Mouse (Mus musculus) mesoderm, embryonic 11.5 days (tissue): ENCODE data around the gene Serpinb1a.
"Not testable (repeated sequence)": the region's sequence is repeated elsewhere in the genome, so short reads cannot be mapped to it uniquely, and the experiment has no call there.

Experiments used
- DNase-seq: peaks from one replicate; pipeline ENCODE4 v3.0.0-alpha.2; 2012; ENCODE audit warnings: low read depth, low spot score

The Serpinb1a gene

GRCm38 (mm10) chr13:32850668-32851404 is at the start of gene Serpinb1a:
Serpinb1a (minus strand) TSS chr13:32851185.
- DNase-seq, result no peak

- peak; percentile 56 for DNase-seq
Measured at GRCm38 (mm10) chr13:32900639-32901038, 49.7 kb upstream of the Serpinb1a start.

DNA sequence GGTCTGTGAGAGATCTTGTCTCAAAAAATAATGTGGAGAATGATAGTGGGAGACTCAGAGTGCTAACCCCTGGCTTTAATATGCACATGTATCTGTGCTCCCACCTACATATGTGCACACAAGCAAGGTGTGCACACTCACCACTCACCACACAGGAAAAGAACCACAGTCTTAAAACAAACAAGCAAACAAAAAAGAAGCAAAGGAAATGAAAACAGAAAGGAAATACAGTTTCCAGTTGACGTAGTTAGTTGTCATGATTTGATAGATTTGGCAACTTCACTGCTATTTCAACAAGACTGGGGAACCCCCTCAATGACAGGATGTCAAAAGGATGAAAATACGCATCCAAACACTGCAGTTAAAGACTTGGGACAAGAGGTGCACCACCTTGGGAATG is 48.1 kb upstream of the Serpinb1a start:
- DNase-seq, result not testable (repeated sequence)

GRCm38 (mm10) chr13:32898111-32898510 is 47.1 kb upstream of the Serpinb1a start, which contains the start of gene Serpinb1c:
Serpinb1c (minus strand) TSS chr13:32898211.
- DNase-seq, result no peak

DNA sequence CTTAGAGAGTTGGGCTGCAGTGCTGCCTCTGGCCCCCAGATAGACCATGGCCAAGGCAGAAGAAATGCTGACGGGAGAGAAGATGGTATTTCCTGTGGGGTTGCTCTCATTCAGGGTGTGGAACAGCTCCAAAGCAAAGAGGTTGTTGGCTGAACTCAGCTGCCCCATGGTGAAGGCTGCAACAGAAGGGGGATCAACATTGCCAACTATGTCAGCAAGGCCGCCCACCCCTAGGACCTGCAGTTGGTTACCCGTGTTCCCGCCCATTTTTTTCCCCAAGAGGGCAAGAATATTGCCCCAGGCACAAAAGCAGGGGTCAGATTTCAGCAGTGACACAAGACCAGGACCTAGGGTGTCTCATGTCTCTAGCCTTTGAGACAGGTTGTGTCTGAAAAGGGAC is 45.9 kb upstream of the Serpinb1a start:
- DNase-seq, result no peak

DNA sequence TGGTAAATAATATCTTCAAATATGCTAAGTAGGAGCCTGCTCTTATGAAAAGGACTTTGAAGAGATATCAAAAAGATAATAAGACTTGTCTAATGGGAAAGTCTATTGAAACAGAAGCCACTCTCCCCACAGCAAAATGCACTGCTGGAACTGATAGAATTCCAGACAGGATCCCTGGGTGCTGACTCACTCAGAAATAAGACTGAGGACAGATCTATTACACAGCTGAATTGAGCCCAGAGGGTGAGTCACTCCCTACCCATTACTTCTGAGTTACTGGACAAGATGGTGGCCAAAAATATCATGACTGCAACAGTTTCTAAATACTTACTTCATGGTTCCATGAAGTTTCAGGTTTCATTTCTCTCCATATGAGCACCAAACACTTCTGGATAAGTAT is 33.8 kb upstream of the Serpinb1a start:
- DNase-seq, result no peak

GRCm38 (mm10) chr13:32873862-32874261 is 22.9 kb upstream of the Serpinb1a start:
- DNase-seq, result no peak

- no peak for DNase-seq
Measured at GRCm38 (mm10) chr13:32868843-32869242, 17.9 kb upstream of the Serpinb1a start.

GRCm38 (mm10) chr13:32868233-32868632 is 17.2 kb upstream of the Serpinb1a start:
- DNase-seq, result not testable (repeated sequence)

- DNase-seq, result no peak
Measured at GRCm38 (mm10) chr13:32867030-32867429, 16.0 kb upstream of the Serpinb1a start.

GRCm38 (mm10) chr13:32866484-32866883 is 15.5 kb upstream of the Serpinb1a start:
- peak; percentile 80 for DNase-seq

DNA sequence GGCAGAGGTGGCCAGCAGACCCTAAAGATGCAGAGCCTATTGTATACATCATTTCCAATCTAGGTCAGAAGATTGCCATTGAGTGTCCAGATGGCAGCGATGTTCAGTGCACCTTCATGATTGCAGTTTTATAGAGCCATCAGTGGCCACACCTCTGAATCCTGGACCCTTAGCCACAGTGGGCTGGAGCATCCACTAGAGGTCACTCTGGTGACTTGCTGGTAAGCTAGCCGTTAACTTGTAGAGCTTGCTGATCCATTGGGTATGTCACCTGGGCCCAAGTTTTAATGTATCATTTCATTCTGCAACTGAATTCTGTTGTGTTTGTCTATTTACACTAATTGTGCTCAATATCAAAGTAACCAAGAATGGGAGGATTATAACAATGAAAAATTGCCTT is 14.6 kb upstream of the Serpinb1a start:
- no peak for DNase-seq

- DNase-seq, result not testable (repeated sequence)
Measured at GRCm38 (mm10) chr13:32864529-32864928, 13.5 kb upstream of the Serpinb1a start.

DNA sequence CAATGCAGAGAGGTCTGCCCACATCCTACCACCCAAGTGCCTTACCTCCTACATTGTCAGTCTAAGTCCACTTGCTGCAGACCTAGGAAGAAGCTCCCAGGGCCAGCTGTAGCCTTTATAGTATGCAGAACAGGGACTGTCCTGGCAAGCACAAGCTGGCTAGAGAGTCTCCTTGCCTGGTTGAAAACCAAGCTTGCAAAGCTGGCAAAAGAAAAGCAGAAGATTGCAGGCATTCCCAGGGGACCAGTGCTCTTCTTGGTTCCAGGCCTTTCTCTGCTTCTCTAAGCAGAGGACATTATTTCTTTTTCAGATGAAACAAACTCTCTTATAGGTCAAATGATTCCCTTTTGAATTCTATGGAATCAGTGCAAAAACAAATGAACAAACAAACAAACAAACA is 12.5 kb upstream of the Serpinb1a start:
- no peak for DNase-seq

DNA sequence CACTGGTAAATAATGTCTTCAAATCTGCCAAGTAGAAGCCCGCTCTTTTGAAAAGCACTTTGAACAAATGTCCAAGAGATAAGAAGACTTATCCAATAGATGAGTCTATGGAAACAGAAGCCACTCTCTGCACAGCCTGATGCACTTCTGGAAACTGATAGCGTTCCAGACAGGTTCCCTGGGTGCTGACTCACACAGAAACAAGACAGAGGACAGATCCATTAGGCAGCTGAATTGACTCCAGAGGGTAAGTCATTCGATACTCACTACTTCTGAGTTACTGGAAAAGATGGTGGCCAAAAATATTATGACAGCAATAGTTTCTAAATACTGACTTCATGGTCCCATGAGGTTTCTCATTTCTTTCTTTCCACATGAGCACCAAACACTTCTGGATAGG is 9.8 kb upstream of the Serpinb1a start:
- DNase-seq, result no peak

GRCm38 (mm10) chr13:32853073-32853472 is 2.1 kb upstream of the Serpinb1a start:
- DNase-seq, result no peak

GRCm38 (mm10) chr13:32852539-32852938 is 1.6 kb upstream of the Serpinb1a start:
- DNase-seq, result no peak

- DNase-seq, result peak; percentile 63
Measured at GRCm38 (mm10) chr13:32851967-32852366, 982 bp upstream of the Serpinb1a start.

DNA sequence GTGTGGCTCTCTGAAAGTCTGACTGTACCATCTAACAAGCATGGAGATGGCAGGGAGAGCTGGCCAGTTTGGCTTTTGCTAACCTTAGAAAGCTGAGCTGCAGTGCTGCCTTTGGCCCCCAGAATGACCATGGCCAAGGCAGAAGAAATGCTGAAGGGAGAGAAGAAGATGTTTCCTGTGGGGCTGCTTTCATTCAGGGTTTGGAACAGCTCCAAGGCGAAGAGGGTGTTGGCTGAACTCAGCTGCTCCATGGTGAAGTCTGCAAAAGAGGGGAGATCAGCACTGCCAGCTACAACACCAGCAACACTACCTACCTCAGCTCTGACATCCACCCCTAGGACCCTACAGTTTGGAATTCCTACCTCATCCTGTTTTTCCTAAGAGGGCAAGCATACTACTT is 829 bp downstream of the Serpinb1a start:
- no peak for DNase-seq

DNA sequence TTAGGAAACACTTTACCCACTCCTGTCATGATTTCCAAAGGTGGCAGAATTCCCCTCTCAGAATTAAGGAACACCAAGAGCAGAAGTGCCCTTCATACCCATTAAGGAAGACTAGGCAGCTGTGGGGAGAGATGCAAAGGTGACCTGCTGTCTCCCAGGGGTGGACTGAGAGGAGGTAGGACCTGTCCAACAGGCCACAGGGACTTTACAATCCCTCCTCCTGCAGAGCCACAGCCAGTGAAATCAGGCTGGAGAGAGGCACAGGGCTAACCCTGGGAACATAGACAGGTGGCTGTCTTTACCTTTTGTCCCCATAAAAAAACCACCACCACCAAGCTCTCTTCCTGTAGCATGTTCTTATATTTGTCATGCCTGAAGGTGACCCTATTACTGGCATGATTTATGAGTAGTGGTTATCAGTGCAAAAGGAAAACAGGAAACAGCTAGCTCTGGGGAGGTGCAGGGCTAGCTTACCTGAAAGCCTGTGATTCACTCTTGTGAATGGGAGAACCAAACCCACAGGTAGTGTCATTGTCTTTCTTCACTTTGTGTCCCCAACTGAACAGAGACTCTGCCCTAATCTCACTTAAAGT is 1.4 kb downstream of the Serpinb1a start:
- no peak for DNase-seq

DNA sequence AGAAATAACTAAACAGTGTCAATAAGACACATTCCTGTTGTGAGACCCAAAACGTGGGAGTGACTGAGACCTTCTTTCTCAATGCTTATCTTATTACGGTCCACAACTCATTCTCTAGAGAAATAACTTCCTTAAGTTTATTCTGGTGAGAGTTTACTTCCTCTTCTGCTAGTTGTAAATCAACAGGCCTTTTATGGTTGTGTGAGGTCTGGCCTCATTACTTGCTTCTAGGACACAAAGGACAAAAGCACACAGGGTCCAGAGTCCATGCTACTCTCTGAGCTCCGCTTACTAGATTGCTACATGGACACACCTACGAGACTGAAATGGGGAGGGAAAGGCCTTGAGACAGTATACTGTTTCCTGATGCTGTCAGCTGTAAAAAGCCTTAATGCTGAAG is 1.9 kb downstream of the Serpinb1a start:
- no peak for DNase-seq

DNA sequence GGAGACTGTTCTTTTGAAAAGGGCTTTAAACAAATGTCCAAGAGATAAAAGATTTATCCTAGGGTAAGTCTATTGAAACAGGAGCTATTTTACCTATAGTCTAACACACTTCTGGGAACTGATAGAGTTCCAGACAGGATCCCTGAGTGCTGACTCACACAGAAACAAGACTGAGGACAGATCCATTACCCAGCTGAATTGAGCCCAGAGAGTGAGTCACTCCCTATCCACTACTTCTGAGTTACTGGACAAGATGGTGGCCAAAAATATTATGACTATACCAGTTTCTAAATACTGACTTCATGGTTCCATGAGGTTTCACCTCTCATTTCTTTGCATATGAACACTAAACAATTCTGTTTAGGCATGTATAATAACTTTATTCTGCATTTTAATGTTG is 4.8 kb downstream of the Serpinb1a start:
- no peak for DNase-seq

DNA sequence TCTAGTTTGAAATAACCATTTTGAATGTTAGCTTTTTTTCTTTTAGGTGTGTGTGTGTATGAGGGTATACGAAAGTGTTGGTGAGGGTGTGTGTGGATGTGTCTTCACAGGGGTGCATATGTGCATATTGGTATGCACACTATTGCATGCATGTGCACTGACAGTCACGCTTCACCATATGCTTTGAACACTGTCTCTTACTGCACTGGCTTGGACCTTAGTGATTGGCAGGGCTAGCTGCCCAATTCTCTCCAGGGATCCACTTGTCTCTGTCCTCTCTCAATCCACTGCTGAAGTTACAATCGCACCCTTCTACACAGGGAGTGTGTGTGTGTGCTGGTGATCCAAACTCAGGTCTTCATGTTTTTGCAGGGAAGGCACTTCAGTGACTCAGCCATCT is 9.6 kb downstream of the Serpinb1a start:
- no peak for DNase-seq
